Mouse (Mus musculus) Muller cell, postnatal 12 days (primary cell): Measurements from ENCODE around the gene Rftn1.
A peak's percentile ranks its signal among the peaks of the same experiment; 100 is the strongest.

ENCODE experiments used
- DNase-seq: peaks from one replicate; pipeline ENCODE4 v3.0.0-alpha.2; 2015; ENCODE audit errors: inconsistent ontology term

Gene Rftn1

GRCm38 (mm10) chr17:50063832-50064627, 126.4 kb downstream of the Rftn1 start:
- DNase-seq, result no peak

GRCm38 (mm10) chr17:50062649-50063048, 127.8 kb downstream of the Rftn1 start:
- no peak for DNase-seq

GRCm38 (mm10) chr17:50061446-50061845, 129.0 kb downstream of the Rftn1 start:
- no peak for DNase-seq

GRCm38 (mm10) chr17:50060220-50060619, 130.3 kb downstream of the Rftn1 start:
- DNase-seq, result no peak

DNA sequence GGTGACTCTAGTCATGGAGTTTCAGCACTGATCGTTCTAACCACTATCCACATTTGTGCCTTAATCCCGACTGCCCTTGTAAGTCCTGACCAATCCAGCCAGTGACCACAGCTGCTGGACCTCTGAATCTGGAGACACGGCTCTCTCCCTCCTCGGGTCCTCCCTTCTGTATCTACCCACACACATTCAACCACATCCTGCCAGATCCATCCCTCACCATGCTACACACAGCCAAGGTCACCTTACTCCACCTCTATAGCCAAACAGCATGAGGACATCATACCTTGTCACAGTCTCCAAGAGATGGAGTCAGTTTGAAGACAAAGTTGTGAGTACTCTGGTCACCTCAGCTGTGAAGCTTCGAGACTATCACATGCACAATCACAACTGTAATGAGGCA, 131.1 kb downstream of the Rftn1 start:
- DNase-seq, result no peak

DNA sequence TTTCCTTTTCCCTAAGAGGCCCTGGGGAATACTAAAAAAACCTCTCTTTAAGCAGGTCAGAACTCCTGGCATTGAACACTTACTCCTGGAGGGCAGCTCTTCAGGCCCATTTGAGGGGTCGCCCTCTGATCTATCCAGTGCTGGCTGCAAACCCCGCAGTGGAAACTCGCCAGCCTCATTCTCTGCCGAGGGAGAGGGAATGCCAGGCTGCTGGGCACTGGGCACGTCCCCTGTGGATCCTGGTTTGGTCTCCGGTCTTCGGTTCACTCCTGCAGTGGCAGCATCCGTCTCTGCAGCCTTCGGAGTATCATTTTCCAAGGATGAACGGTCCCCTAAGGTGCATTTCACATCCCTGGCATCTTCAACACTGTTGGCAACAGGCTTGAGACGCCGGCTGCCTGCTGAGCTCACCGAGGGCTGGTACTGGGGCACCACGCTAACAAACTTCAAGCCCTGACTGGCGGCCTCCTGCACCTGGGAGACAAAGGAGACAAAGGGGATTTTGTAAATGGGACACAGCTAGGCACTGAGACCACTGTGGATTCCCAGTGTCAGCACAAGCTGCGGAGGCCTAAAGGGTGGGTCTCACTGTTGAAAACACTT, 135.2 kb downstream of the Rftn1 start:
- DNase-seq, result peak; percentile 18

GRCm38 (mm10) chr17:50054586-50054985, 135.9 kb downstream of the Rftn1 start:
- DNase-seq, result no peak

- DNase-seq, result no peak
These were observed 136.5 kb downstream of the Rftn1 start for GRCm38 (mm10) chr17:50053961-50054360.

DNA sequence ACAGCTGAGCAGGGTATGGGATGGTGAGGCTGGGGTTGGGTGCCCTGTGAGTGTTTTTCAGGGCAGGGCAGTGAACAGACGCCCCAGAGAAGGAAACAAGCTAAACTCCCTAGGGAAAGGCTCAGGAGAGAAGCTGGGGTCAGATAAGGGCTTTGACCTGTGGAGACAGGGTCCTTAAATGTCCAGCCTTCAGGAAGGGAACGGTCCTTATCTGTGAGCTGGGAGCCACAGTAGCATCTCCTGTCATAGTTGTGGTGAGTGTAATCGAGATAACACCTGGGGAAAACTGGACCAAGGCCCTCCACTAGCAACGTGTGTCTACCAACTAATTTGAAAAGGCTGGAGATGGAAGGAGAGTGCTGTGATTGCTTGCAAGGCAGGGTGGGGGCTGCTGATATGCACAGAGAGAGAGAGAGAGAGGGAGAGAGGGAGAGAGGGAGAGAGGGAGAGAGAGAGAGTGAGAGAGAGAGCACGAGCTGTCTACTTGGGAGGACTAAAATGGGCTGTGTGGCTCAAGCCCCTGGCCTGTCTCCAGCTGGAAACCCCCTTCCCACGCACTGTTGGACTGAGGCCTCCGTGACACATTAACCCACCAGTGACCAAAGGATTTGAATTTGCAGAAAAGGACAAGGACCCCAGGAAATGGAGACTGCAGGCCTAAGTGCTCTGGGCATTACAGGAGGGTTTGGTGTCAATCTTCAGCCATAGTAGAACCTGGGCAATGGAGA, 137.6 kb downstream of the Rftn1 start:
- DNase-seq, result no peak

DNA sequence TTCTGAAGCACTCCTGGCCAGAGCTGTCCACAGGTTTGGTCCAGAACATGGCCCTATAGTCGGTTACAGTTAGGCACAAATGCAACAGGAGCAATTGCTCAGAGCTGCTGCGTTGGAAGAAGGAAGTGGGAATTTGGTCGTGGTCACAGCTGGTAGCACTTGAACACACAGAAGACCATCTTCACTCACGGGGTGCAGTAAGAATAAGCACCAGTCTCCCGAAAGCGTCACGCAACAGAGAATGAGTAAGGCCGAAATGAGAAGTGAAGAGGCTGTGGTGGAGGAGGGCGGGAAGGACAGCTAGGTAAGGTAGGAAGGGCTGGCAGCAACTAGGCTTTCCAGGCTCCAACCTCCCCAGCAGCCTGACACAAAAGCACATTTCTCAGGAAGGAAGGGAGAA, 140.0 kb downstream of the Rftn1 start:
- DNase-seq, result no peak

DNA sequence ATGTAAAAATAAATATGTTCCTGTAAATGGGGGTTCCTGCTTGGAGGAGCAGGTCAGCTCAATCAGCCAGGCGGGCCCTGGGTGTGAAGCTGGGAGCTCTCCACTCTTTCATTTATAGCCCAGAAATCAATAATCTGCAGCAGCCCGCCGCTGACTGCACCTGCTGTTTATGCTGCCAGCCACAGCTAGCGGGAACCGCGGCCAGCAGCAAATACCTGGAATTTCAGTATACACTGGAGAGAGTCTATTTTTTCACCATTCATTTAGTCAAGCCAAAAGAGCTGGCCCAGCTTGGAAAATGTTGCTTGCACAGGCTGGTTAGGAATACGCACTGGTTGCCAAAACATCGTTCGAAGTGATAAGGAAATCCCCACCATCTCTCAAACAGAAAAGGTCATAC, 142.3 kb downstream of the Rftn1 start:
- DNase-seq, result no peak

DNA sequence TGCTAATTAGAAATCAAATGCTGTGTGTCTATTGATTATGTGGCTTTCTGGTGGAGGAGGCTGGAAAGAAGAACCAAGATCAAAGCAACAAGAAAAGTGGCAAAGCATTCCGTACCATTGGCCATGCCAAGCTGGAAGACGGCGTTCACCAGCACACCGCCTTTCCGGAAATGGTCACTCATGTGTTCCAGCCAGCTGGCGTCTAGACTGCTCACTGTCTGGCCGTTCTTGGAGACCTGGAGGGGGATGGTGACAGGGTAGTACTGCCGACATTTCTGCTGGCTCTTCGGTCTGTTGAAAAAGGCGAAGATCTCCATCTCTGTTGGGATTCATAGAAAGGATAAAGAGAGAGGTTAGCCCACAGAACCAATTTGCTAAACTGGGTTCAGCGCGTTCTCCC, 143.3 kb downstream of the Rftn1 start:
- DNase-seq, result no peak

GRCm38 (mm10) chr17:50040727-50041410, 149.6 kb downstream of the Rftn1 start:
- DNase-seq, result no peak

- DNase-seq, result no peak
These were observed 152.4 kb downstream of the Rftn1 start for GRCm38 (mm10) chr17:50037882-50038665.

DNA sequence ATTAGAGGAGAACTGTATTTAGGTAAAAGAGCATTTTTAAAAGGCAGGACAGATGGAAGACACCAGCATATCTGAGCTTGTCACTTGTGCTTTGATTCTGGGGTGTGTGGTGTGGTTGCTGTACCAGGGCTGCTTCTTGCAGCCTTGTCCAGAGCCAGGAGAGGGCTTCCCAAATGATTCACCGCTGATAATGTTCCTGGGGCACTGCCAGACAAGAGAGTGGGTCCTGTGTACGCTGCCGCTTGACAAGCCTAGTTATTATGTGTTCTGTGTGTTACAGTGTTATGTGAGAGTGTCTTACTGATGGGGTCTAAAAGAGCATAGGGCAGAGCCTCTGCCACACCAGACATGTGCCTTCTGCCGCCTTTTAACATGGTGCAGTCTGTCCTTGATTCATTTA, 153.1 kb downstream of the Rftn1 start:
- DNase-seq, result peak; percentile 18

GRCm38 (mm10) chr17:50036751-50037385, 153.6 kb downstream of the Rftn1 start:
- DNase-seq, result no peak

- no peak for DNase-seq
These were observed 156.8 kb downstream of the Rftn1 start for GRCm38 (mm10) chr17:50033698-50034097.

DNA sequence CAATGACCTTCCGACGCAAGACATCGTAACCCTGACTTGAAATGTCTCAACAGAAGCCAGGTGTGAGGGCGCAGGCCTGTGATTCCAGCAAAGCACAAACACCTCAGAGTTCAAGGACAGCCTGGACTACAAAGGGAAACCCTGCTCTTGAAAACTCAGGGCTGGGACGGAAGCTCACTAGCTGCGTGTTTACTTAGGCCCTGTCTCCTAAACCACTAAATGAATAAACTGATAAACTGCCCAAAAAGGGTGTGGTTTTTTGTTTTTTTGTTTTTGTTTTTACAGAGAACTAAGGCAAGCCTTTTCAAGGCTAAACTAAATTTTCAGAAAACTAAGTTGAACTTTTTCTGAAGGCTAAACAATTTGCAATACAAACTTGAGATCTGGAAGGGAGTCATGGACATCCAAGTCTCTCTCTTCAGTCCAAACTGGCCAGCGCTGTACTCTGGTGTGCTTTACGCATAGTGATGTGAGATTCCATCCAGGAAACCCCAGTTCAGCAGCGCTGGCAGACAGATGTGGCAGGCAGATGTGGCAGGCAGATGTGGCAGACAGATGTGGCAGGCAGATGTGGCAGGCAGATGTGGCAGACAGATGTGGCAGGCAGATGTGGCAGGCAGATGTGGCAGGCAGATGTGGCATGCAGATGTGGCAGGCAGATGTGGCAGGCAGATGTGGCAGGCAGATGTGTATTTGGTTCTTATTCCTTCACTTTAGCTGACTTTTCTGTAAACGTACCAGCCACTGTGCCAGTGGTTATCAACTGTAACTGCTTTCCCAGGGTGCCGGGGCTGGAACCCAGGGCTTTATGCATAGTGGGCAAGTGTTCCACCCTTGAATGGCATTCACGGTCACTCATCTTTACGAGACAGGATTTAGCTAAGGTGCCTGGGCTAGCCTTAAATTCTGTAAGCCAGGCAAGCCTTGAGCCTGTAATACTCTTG, 158.7 kb downstream of the Rftn1 start:
- DNase-seq, result no peak

DNA sequence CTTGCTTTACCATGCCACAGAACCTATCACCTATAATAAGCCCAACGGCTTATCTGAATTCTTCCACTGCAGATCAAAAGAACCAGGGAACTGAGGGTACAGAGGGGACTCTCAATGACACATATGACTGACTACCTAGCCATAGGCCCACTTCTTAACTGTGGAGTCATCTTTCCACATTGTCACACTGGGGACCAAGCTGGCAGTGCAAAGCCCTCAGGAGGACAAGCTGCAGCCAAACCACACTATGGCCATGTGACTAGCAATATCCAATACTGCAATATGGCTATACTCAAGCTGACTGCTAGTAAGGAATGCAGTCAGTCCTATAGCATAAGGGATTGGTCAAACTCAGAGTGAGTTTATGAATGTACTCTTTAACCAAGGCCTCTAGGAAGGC, 164.8 kb downstream of the Rftn1 start:
- DNase-seq, result no peak

DNA sequence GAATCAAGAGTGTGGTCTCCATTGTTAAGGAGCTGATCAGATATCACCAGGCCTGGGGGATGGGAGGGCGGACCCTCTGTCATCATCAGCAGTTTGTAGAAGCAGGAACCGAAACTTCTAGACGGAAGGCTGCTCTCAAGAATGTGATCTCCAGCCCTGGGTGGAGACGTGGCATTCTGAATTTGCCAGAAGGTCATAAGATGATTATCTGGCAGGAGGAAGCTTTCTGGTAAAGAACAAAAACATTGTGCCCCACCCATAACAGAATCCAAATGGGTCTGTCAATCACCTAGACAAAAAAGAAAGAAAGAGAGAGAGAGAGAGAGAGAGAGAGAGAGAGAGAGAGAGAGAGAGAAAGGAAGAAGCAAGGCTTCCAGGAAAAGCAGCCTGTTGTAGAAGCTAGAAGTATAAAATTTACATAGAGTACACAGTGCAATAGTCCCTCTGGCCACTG, 165.3 kb downstream of the Rftn1 start:
- DNase-seq, result no peak
